Mouse (Mus musculus): ENCODE measurements around the gene Spg7.
"Not testable (repeated sequence)": the region's sequence is repeated elsewhere in the genome, so short reads cannot be mapped to it uniquely, and the experiment has no call there.

The Spg7 gene

GRCm38 (mm10) chr8:123041008-123041773, 21.6 kb upstream of the Spg7 start:
- peak; percentile 26 to 30 for DNase-seq (ENCODE audit: low spot score in 2 of 2)

- DNase-seq (ENCODE audit: low spot score in 2 of 2), result no peak
These were observed 21.0 kb upstream of the Spg7 start for GRCm38 (mm10) chr8:123041774-123042105.

GRCm38 (mm10) chr8:123042158-123042973, 20.4 kb upstream of the Spg7 start, which contains the start of gene Ankrd11:
Gene Ankrd11 (minus strand): TSS chr8:123042277.
- DNase-seq (ENCODE audit: low spot score in 2 of 2), result peak; percentile 99 to 100

DNA sequence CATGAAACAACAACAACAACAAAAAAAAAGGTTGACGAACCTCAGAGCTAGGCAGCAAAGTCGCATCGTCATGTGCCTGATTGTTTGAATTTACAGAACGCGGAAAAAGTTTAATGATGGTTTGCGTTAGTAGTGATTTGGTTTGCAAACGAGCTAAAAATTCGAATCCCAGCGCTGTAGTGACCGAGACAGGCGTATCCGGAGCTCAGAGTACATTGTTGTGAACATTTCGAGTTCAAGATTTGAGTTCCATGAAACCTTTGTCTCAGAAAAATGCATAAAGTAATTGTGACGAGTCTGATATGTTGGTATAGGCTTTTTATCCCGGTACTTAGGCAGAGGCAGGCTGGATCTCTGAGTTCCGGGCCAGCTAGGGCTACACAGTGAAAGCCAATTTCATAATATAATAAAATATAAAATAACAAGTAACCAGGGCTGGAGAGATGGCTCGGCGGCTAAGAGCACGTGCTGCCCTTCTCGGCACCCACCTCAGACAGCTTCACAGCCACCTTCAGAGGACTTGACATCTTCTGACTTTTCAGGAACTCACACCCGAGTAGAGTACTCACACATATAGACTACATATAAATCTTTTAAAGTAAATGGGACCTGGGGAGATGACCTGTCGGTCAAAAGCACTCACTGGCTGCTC, 19.6 kb upstream of the Spg7 start:
- no peak for DNase-seq (ENCODE audit: low spot score in 2 of 2)

GRCm38 (mm10) chr8:123043941-123044340, 18.8 kb upstream of the Spg7 start:
- DNase-seq (ENCODE audit: low spot score in 2 of 2), result no peak

DNA sequence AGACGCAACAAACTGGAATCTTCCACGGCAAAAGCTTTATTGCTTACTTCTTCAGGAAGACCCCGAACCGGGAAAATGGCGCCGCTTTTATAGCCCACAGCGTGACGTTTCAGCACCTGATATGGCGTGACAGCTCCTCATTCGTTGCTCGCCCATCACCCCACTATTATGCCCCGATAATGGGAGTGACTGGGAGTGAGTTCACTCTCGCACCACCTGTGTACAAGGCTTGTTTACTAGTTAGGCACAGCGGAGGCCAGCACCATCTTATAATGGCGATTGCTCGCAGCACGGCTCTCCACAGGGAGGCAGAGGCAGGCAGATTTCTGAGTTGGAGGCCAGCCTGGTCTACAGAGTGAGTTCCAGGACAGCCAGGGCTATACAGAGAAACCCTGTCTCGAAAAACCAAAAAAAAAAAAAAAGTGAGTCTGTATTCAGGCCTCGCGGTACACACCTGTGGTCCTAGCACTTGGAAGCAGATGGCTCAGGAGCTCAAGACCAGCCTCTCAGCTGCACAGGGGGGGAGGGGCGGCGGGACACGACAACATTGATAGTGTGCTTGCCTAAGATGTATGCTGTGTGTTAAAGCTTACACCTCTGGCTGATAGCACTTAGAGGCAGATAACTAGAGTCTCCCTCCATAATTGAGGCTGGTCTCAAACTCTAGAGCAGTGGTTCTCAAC, 17.9 kb upstream of the Spg7 start:
- DNase-seq (ENCODE audit: low spot score in 2 of 2), result not testable (repeated sequence)

DNA sequence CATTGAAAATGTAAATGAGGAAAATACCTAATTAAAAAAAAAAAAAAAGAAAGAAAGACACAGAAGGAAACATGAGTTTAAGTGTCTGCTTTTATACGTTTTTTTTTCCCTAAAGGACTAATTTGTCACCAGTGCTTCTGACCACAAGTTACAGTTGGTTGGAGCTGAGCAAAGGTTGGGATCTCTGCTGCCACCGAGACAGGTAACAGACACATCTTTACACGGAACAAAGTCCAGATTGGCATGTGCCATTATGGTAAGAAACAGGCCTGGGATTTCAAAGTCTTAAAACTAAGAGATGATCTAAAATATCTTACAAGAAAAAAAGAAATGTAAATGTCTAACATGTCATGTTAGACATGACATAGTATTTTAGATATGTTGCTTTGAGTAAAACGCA, 16.0 kb upstream of the Spg7 start:
- DNase-seq (ENCODE audit: low spot score in 2 of 2), result no peak

DNA sequence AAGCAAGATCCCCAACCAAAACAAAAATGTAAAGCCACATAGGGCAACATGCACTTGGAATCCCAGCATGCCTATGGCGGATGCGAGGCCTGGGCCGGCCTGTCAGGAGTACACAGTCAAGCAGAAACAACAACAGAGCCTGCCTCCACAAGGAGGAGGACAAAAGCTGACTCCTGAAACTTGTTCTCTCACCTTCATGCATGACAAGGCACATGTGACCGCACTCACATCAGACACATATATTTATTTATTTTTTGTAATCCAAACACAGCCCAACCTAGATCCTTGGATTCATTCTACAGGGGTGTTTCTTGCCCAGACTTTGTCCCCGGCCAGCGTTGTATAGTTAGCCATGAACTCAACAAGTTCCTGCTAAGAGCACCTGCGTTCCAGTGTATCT, 14.9 kb upstream of the Spg7 start:
- no peak for DNase-seq (ENCODE audit: low spot score in 2 of 2)

DNA sequence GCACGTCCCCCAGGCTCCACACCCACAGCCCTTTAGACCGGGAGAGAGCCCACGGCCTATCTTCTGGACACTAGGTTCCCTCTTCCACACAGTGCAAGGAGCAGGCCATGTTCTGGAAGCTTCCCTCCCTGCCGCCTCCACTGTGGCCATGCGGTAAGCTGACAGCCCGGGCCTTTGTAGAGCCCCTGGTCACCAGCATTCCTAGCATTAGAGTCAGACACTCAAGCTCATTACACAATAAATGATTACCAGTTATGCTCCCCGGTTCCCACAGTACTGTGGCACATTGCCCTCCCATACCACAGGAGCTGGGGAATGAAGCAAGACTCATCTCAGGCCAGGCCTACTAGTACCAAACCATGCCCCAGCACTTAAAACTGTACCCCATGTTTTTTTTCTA, 14.3 kb upstream of the Spg7 start:
- no peak for DNase-seq (ENCODE audit: low spot score in 2 of 2)

GRCm38 (mm10) chr8:123051458-123051857, 11.3 kb upstream of the Spg7 start:
- DNase-seq (ENCODE audit: low spot score in 2 of 2), result no peak

- DNase-seq (ENCODE audit: low spot score in 2 of 2), result no peak
These were observed 1.3 kb downstream of the Spg7 start for GRCm38 (mm10) chr8:123064072-123064471.

GRCm38 (mm10) chr8:123064809-123065213, 2.1 kb downstream of the Spg7 start:
- no peak for DNase-seq (ENCODE audit: low spot score in 2 of 2)

- DNase-seq (ENCODE audit: low spot score in 2 of 2), result peak; percentile 82 to 91
These were observed 2.7 kb downstream of the Spg7 start for GRCm38 (mm10) chr8:123065214-123066100.

- no peak for DNase-seq (ENCODE audit: low spot score in 2 of 2)
These were observed 3.5 kb downstream of the Spg7 start for GRCm38 (mm10) chr8:123066101-123066683.

DNA sequence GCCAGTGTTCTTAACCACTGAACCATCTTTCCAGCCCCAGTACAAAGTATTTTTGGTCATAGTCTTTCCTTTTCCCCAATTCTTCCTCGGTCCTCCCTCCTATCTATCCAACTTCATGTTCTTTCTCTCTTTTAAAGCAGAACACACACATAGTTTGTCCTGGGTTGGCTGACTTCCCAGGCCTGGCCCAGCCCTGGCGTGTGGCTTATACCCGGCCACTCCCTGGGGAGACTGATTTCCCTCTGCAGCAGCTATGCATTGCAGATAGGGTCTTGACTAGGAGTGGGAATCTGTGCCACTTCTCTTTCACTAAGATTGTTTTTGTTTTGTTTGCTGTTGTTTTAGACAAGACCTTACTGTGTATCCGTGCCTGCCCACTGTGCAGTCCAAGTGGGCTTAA, 8.4 kb downstream of the Spg7 start:
- DNase-seq (ENCODE audit: low spot score in 2 of 2), result no peak

DNA sequence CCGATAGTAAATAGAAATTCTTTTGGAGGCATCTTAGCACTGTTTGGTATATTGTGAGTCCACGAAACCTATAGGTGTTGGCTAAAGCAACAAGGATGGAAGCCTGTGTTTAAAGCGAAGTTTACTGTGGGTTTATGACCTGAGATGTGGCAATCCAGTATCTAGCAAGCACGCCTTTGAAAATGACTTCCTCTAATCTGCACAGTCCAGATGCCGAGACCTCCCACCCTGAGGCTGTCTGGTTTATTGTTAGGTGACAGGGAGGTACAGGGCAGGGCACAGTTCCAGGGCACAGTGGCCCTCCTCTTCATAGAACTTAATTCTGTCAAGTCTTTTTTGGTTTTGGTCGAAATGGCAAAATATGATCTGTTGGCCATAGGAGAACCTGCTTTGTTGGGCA, 14.5 kb downstream of the Spg7 start:
- no peak for DNase-seq (ENCODE audit: low spot score in 2 of 2)

DNA sequence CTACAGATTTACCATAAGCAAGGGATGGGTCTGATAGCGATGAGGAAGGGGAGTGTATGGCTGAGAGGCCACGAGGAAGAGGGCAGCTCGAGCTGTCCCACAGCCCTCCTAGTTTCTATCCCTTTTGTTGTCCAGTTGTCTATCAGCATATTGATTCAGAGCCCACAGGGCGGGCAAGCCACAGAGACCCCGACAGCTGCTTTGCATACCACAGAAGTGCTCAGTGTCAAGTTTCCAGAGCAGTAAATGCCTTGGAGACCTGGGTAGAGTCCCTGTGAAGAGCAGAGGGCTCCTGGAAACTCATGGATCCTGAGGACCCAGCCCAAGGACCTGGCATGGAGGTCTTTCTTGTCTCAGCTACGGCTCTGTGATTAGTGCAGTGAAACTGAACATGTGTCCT, 20.3 kb downstream of the Spg7 start:
- DNase-seq (ENCODE audit: low spot score in 2 of 2), result no peak

DNA sequence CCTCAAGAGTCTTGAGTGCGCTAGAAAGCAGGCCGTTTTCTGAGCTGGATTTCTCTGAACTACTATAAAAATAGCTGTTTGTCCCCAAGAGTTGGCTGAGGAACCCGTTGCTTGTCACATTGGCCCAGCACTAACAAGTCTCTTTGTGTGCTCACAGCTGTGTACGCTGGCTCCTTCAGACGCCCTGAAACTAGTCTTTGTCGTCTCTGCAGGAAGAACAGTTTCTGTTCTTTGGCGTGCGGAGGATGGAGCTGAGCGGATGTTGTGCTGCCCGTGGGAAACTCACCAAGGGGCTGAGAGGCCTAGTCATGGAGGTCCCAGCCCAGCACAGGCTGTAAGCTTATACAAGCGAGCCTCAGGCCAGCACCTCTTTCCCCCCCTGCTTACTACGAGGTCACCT, 20.9 kb downstream of the Spg7 start:
- DNase-seq (ENCODE audit: low spot score in 2 of 2), result peak in 1 of 2 experiments; percentile 22

DNA sequence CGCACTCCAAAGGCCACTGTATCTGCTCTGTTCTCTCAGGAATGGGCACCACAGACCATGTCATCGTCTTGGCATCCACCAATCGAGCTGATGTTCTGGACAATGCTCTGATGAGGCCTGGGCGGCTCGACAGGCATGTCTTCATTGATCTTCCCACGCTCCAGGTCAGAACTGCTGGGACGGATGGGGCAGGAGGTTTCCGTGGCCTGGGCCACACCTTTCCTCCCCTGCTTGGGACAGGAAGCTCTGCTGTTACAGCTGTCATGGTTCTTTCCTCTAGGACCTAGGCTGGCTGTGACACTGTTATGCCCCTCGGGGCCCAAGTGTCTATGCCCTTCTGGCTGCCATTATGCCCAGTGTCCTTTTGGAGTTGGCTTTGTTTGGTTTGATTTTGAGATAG, 24.5 kb downstream of the Spg7 start:
- DNase-seq (ENCODE audit: low spot score in 2 of 2), result no peak

DNA sequence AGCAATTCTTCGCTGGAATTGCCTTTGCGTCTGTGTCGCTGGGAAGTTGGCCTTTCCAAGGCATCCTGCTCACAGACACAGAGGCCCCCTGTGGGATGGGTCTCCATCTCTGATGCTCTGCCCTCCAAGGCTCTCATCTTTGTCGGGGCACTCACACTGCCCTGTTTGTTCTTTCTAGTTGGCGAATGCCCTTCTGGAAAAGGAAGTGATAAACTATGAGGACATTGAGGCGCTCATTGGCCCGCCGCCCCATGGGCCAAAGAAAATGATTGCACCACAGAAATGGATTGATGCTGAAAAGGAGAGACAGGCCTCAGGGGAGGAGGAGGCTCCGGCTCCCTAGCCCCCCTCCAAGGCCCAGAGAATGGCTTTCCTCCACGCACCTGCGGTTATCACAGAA, 34.5 kb downstream of the Spg7 start:
- no peak for DNase-seq (ENCODE audit: low spot score in 2 of 2)
